Mouse (Mus musculus) granulocyte monocyte progenitor cell, adult 5-6 weeks (primary cell): Measurements from ENCODE around the gene Ptprj. TPM values are rescaled to one million over a fixed set of nuclear protein-coding genes. Genes with fewer than 3 reads are reported as not detected.

Experiments used
- ATAC-seq: replicated peaks from 2 replicates; pipeline ENCODE4 v1.8.0; 2016; ENCODE audit warnings: mild to moderate bottlenecking, moderate TSS enrichment, inconsistent platforms; ENCODE audit not compliant: poor library complexity, severe bottlenecking
- total RNA-seq, 2 experiments: library from RNA; stranded (forward) in 1 of 2; stranded (reverse) in 1 of 2; fragments of 200-712, 200-1000 nt in 1 of 2; fragments of >200 nt in 1 of 2; fragmentation: Nextera tagmentation in 1 of 2; gene quantifications; 2 replicates each; pipeline ENCODE4 v1.2.3; 2014 to 2017

The Ptprj gene
- total RNA-seq, 2 experiments from 2014 or later = 15.0 to 15.9 TPM

DNA sequence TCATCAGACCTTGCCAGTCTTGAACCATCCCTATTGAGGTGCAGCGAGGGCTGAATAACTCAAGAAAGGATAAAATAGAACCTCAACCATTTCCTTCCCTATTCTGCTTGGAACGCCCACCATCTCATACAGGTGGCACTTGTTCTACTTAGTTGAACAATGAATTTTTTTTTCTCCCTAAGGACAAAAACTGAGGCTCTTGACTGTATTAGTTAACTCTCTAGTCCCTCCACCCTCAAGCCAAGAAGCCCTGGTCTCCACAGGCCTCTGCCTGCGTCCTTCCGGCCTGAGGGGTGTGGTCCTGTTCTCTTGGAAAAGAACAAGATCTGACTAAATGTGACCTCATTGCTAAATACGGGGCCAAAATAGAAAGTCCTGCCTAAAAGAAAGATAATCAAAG lies 48.4 kb downstream of the Ptprj start:
- no peak for ATAC-seq

- ATAC-seq = no peak
These were observed 52.3 kb downstream of the Ptprj start for GRCm38 (mm10) chr2:90528107-90528506.

DNA sequence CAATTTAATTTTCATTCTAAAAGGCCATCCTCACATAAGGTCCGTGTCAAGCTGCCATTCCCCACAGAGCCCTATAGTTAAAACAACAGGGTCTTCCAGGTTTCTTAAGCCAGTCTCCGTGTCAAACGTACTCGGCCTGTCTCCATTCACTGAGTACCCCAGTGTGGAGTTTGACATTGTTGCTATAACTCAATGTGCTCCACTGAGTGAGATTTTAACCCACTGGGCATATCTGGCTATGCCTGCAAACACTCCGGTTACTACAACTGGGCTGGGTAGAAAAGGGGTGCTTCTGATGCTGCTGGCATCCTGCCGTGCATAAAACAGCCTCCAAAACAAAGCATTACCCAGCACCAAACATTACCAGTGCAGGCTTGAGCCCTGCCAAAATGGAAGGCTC lies 53.5 kb downstream of the Ptprj start:
- ATAC-seq = no peak

DNA sequence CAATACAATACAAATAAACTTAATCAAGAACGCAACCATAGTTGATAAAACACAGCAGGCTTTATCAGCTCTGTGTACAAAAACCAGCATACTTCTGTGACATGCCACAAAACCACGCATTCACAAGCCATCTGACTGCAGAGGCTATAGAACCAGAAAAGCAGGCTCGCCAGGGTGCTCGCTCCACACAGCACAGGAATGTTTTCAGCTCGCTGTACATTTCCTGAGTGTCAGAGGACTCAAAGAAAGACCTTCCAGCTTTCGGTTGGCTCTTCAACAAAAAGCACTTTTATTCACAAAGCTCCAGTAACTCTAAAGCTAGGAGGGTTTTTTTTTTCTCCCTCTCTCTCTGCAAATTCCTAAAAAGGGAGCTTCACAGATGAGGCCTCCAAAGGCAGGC lies 53.9 kb downstream of the Ptprj start:
- no peak for ATAC-seq

DNA sequence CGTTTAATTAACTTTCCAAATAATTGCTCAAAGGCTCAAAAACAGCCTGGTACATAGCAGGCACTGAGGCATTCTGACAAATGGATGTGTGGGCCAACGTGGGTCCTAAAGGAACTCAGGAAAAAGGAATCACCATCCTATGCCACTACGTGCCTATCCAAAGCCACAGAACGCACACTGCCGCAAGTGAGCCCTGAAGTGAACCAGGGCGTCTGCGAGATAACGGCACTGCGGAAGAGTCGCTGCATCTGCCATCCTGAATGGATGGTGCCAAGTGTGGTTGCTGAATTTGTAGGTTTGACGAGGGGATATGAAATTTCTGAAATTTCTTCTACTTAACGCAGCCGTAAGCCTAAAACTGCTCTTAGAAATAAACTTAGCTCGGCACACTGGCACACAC lies 54.6 kb downstream of the Ptprj start:
- ATAC-seq = no peak

- 0 out of 2 replicates have a peak, but pooled peaks have one; percentile 20 for ATAC-seq
These were observed 58.0 kb downstream of the Ptprj start for GRCm38 (mm10) chr2:90522455-90522854.

DNA sequence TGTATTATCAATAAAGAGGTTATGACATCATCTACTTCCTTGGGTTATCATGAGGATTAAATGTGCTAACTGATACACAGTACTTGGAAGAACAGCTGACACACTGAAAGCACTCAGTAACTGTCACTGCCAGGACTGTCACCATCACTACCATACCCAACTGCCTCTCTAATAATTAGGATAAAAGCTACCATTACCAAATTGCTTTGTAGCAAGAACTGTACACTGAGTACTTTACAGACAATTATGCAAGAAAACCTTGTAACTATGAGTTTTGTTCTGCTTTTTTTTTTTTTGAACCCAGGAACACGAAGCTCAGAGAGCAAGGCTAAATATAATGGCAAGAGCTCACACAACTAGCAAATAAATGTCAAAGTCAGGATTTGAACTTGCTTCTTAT lies 58.5 kb downstream of the Ptprj start:
- ATAC-seq = peak; percentile 80

DNA sequence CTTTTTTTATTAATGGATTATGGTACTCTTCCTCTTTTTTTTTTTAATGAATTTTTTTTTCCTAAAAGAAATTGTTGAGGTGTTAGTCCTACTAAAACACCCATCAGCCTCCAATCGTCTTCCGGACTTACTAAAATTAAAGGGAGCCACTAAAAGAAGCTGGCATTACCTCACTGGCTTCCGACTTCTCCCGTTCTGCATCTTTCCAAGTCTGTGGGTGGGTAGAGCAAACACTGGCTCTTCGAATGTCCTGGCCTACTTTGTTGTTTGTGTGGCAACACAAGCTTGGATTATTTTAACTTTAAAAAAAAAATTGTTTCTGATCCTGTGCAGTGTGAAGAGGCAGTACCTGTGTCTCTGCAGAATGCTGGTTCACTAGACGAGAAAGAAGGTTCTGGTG lies 62.2 kb downstream of the Ptprj start:
- no peak for ATAC-seq

DNA sequence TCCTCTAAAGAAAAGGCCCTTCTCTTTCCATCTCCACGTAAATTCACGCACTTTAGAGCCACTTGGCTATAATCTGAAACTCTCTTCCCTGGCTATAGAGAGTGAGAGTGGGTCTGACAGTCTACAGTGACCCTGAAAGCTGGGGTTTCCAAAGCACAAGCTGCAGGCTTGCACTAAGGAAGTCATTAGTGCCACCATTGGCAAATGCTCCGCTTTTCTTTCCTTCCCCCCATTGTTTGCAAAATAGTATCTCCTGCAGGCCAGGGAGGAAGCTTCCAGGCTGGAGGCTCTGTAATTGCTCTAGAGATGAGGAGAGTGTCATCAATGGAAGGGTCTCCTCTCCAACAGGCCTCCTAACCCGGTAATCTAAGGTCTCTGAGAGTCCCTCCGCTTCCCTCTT lies 65.5 kb downstream of the Ptprj start:
- ATAC-seq = peak; percentile 52

DNA sequence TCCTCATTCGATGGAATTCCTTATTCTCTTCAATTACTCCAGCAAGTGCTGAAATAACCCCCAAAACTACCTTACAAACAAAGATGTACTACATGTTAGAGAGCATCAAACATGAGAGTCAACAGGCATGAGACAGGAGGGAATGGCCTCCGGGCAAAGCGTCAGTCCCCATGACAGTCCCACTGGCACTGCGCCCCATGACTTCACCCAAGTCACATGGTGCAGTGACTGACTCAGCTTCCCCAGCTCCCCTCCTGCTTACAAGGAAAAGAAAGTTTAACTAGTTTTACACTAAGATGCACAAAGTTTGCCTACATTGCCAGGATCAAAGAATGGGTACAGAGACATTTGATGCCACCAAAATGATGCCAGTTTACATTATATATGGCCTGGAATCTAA lies 71.2 kb downstream of the Ptprj start:
- ATAC-seq = no peak

- no peak for ATAC-seq
These were observed 74.3 kb downstream of the Ptprj start for GRCm38 (mm10) chr2:90506143-90506542.

DNA sequence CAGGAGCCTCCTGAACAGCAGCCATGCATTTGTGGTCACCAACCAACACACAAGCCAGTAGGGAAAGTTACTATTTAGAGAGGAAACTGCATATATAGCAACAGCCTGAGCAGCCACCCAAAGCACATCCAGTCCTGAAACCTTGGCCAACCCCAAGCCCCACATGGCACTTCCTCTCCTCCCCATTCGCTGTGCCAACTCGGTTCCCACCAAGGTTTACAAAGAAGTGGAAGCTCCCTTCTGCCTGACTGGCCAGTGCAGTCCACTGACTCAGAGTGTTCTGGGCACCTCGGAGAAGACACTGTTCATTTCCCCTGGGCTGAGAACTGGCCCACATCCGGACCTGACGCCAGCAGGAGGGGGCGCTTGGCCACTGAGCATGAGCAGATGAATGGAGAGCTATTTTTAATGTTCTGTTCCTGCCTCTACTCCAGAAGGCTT lies 75.7 kb downstream of the Ptprj start:
- ATAC-seq = peak; percentile 92

- no peak for ATAC-seq
These were observed 77.1 kb downstream of the Ptprj start for GRCm38 (mm10) chr2:90503182-90503833.

- no peak for ATAC-seq
These were observed 77.7 kb downstream of the Ptprj start for GRCm38 (mm10) chr2:90502738-90503137.

DNA sequence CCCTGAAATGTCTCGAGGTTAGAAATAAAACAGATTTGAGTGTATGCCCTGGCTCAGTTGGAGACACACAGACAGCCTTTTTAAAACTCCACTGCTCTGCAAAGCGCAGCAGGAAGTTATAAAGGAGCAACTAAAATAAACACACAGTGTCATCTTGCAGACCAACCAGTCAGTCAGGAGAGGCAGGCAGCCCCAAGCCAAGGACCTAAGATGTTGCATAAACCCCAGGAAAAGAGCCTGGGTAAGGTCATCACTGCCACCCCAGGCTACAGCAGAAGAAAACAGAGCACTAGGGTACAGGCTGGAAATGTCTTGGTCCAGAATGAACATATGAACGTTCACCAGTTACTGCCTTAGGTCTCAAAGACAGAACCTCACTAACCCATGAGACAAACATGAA lies 78.7 kb downstream of the Ptprj start:
- no peak for ATAC-seq

DNA sequence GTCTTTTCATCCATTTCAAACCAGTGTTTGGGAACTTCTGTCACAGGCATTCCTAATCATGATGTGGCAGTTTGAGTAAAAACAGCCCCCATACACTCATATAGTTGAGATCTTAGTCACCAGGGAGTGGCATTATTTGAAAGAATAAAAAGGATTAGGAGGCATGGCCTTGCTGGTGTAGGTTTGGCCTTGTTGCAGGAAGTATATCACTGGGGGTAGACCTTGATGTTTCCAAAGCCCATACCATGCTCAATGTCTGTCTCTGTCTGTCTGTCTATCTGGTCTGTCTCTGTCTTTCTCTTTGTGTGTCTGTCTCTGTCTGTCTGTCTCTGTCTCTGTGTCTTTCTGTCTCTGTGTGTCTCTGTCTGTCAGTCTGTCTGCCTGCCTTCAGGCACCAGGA lies 79.6 kb downstream of the Ptprj start:
- ATAC-seq = no peak

DNA sequence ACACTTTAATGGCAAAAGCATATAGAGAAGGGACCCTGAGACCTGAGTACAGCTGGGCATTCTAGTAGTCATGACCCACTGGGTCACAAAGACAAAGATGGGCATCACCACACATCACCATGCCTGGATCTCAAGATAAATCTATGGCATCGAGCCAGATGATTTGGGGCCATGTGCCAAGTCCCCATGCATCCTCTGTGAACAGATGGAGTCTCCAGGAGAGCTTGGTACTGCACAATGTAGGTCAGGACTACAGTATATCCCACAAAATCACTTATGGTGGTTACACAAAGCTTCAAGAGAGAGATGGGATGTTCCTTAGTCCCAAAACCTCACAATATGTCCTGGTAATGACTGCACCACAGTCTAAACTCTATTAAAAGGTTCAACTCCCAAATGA lies 81.4 kb downstream of the Ptprj start:
- ATAC-seq = no peak

GRCm38 (mm10) chr2:90497551-90497950 lies 82.9 kb downstream of the Ptprj start:
- ATAC-seq = peak; percentile 13; the same call in 1 of the 2 replicates

- ATAC-seq = peak; percentile 60
These were observed 83.8 kb downstream of the Ptprj start for GRCm38 (mm10) chr2:90496680-90497074.

- ATAC-seq = peak; percentile 47
These were observed 84.3 kb downstream of the Ptprj start for GRCm38 (mm10) chr2:90496012-90496679.

GRCm38 (mm10) chr2:90490279-90491046 lies 90.0 kb downstream of the Ptprj start:
- peak; percentile 43 for ATAC-seq
